Mouse (Mus musculus) heart, embryonic 14.5 days (tissue): ENCODE data around the gene Slc9a8. TPM values are rescaled to one million over a fixed set of nuclear protein-coding genes. Genes with fewer than 3 reads are reported as not detected.

Source experiments
- ATAC-seq: fragments of 200-750 bp; cut with Nextera tagmentation; 2 replicates; pipeline ENCODE4 v1.8.0; 2017; ENCODE audit warnings: low read depth, moderate TSS enrichment; ENCODE audit not compliant: insufficient number of reproducible peaks, insufficient read depth, low FRiP score
- H3K27ac ChIP-seq, 2 experiments: fragments of 200-500 bp in 1 of 2; fragments of 300-500 bp in 1 of 2; sonication (generic) in 1 of 2; replicated peaks in 1 of 2; 2 replicates each; pipeline ENCODE4 v1.5.1; 2012 to 2014; ENCODE audit warnings: low read depth in 2 of 2, low read length in 2 of 2, control low read depth in 1 of 2, mild to moderate bottlenecking in 1 of 2, mixed read lengths in 1 of 2; ENCODE audit not compliant: control insufficient read depth in 1 of 2, insufficient read depth in 1 of 2
- H3K27me3 ChIP-seq: fragments of 300-500 bp; sonication (generic); 2 replicates; pipeline ENCODE4 v1.6.1; 2014; ENCODE audit warnings: mild to moderate bottlenecking, low read length, control low read depth; ENCODE audit not compliant: control insufficient read depth, insufficient read depth
- H3K36me3 ChIP-seq: fragments of 300-500 bp; sonication (generic); 2 replicates; pipeline ENCODE4 v1.6.1; 2014; ENCODE audit warnings: mild to moderate bottlenecking, control low read depth, low read length, mixed read lengths; ENCODE audit not compliant: control insufficient read depth, insufficient read depth
- H3K4me1 ChIP-seq, 2 experiments: fragments of 200-500 bp in 1 of 2; fragments of 300-500 bp in 1 of 2; sonication (generic) in 1 of 2; 2 replicates each; pipeline ENCODE4 v1.6.1; 2012 to 2014; ENCODE audit warnings: low read length in 2 of 2, control low read depth in 1 of 2, mixed read lengths in 1 of 2; ENCODE audit not compliant: control insufficient read depth in 2 of 2, insufficient read depth in 2 of 2
- H3K4me2 ChIP-seq: fragments of 300-500 bp; sonication (generic); 2 replicates; pipeline ENCODE4 v1.6.1; 2014; ENCODE audit warnings: mild to moderate bottlenecking, low read length
- H3K4me3 ChIP-seq, 2 experiments: fragments of 200-500 bp in 1 of 2; fragments of 300-500 bp in 1 of 2; sonication (generic) in 1 of 2; 2 replicates each; pipeline ENCODE4 v1.5.1; 2012 to 2014; ENCODE audit warnings: low read length in 2 of 2, mild to moderate bottlenecking in 2 of 2, control low read depth in 1 of 2, low read depth in 1 of 2, moderate library complexity in 1 of 2; ENCODE audit not compliant: control insufficient read depth in 1 of 2, insufficient read depth in 1 of 2
- H3K9ac ChIP-seq: fragments of 300-500 bp; sonication (generic); 2 replicates; pipeline ENCODE4 v1.6.1; 2014; ENCODE audit warnings: mild to moderate bottlenecking, low read length
- H3K9me3 ChIP-seq: fragments of 300-500 bp; sonication (generic); 2 replicates; pipeline ENCODE4 v1.6.1; 2016; ENCODE audit warnings: low read length, control low read depth; ENCODE audit not compliant: control insufficient read depth
- WGBS: fragments of 180-500 bp; shearing (Covaris S2); extraction: QIAGEN DNeasy Blood & Tissue Kit; methylation state at CpG from one replicate; pipeline ENCODE4 v1.1.7; 2014; 5-methylcytosine and 5-hydroxymethylcytosine counted together
- polyA plus RNA-seq: library from polyadenylated mRNA; unstranded; fragments of >200 nt; fragmentation: Nextera tagmentation; extraction: Ambion mirVana; gene quantifications from 2 replicates; pipeline ENCODE4 v1.2.1, GENCODE M21; 2014

The Slc9a8 gene
- polyA plus RNA-seq, 1 experiment from 2014 or later, result 19.3 TPM

DNA sequence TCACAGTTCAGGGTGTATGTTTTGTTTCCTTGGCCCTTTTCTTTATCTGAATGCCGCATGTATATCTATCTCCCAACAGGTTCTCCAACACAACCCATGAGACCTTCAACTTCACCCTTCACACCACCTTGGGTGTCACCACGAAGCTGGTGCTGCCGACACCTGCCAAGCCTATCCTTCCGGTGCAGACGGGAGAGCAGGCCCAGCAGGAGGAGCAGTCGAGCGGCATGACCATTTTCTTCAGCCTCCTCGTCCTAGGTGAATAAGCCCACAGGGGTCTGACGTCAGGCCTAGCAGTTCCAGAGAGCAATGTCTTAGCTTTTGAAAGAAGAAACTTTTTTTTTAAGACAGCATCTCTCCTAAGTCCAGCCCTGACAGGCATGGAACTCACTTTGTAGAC is 2.5 kb downstream of the Slc9a8 start:
- Histone ChIP-seq H3K27me3 (no peaks in the 10 kb centered on the region), H3K9ac (no peak overlapping the region), H3K4me2 (no peak overlapping the region), H3K9me3 (no peaks in the 10 kb centered on the region; the same call in 1 of the 2 replicates), H3K4me1 (peaks cover 4 to 14% of the 10 kb centered on the region in 2 experiments), H3K4me3 (no peak overlapping the region), H3K27ac (no peak overlapping the region), H3K36me3 (peaks cover 49% of the 10 kb centered on the region)
- 79% methylated on average over 9 of the region's 9 CpGs for WGBS
- no peak for ATAC-seq

- H3K4me1 ChIP-seq, result peaks cover 4 to 14% of the 10 kb centered on the region in 2 experiments
- no peak overlapping the region for H3K9ac ChIP-seq
- no peak overlapping the region for H3K27ac ChIP-seq
- 92% methylated on average over 3 of the region's 3 CpGs for WGBS
- no peak overlapping the region for H3K4me2 ChIP-seq
- no peaks in the 10 kb centered on the region for H3K27me3 ChIP-seq
- H3K4me3 ChIP-seq, result no peak overlapping the region
- H3K9me3 ChIP-seq, result no peaks in the 10 kb centered on the region
- peaks cover 54% of the 10 kb centered on the region for H3K36me3 ChIP-seq
- ATAC-seq, result no peak
These were observed 3.0 kb downstream of the Slc9a8 start for GRCm38 (mm10) chr2:167424516-167424915.

DNA sequence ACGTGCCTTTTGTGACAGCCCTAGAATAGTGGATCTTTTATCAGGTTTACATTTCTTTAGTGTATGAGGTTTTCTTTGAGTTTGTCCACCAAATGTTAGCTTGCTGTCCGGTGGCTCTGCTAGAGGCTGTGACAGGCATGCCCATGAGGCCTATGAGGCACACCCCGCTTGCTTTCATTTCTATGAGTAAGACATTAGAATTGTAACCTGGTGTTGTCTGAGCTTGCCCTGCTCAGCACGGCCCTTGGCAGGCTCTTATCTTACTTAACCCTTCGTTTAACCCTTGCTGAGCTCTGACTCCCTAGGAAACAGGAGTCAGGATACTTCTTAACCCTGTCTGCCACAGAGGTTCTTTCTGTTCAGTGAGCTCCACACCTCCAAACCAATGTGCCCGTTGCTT is 3.9 kb downstream of the Slc9a8 start:
- Histone ChIP-seq H3K4me1 (peaks cover 4 to 13% of the 10 kb centered on the region in 2 experiments), H3K9me3 (no peaks in the 10 kb centered on the region), H3K27me3 (no peaks in the 10 kb centered on the region), H3K4me3 (no peak overlapping the region), H3K27ac (no peak overlapping the region), H3K36me3 (peaks cover 61% of the 10 kb centered on the region), H3K9ac (no peak overlapping the region), H3K4me2 (no peak overlapping the region)
- no peak for ATAC-seq
- WGBS, result 68% methylated on average over 6 of the region's 6 CpGs

GRCm38 (mm10) chr2:167429596-167429995 is 8.1 kb downstream of the Slc9a8 start:
- 89% methylated on average over 5 of the region's 5 CpGs for WGBS
- no peak overlapping the region for H3K9ac ChIP-seq
- no peak overlapping the region for H3K4me3 ChIP-seq
- H3K27ac ChIP-seq, result no peak overlapping the region
- H3K4me1 ChIP-seq, result no peaks in the 10 kb centered on the region
- H3K36me3 ChIP-seq, result peaks cover 82% of the 10 kb centered on the region
- no peak overlapping the region for H3K4me2 ChIP-seq
- H3K9me3 ChIP-seq, result no peaks in the 10 kb centered on the region
- no peaks in the 10 kb centered on the region for H3K27me3 ChIP-seq
- ATAC-seq, result no peak

DNA sequence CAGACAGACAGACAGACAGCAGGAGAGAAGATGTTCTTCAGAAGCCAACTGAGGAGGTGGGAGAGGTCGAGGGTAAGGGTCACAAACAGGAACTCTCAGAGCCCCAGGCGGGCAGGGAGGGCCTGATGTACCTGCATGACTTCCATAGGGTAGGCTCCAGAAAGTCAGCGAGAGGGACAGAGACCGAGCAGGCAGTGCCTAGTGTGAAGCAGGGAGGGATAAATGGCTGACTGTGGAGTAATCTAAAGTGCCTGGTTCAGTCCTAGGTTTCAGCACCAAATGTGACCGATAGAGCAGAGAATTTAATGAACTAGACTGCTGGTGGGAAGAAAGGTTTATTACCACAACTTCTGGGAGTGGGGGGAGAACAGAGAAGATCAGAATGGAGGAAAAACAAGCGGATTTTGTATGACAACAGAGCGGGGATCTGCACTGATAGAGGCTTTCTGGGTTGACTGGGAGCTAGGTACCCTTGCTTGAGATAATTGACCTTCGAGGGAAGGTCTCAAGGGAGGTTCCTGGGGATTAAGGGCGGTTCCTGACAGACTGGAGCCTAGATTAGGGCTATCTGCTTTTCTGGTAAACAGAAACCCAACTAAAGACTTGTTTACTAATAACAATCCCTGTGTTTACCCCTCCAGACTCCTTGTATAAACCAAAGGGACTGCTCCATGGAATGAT is 9.4 kb downstream of the Slc9a8 start:
- ATAC-seq, result no peak
- H3K27me3 ChIP-seq, result no peaks in the 10 kb centered on the region
- no peak overlapping the region for H3K27ac ChIP-seq
- no peak overlapping the region for H3K4me3 ChIP-seq
- no peak overlapping the region for H3K9ac ChIP-seq
- peaks cover 82% of the 10 kb centered on the region for H3K36me3 ChIP-seq
- 62% methylated on average over 9 of the region's 9 CpGs for WGBS
- H3K9me3 ChIP-seq, result no peaks in the 10 kb centered on the region
- H3K4me2 ChIP-seq, result no peak overlapping the region
- H3K4me1 ChIP-seq, result no peaks in the 10 kb centered on the region

DNA sequence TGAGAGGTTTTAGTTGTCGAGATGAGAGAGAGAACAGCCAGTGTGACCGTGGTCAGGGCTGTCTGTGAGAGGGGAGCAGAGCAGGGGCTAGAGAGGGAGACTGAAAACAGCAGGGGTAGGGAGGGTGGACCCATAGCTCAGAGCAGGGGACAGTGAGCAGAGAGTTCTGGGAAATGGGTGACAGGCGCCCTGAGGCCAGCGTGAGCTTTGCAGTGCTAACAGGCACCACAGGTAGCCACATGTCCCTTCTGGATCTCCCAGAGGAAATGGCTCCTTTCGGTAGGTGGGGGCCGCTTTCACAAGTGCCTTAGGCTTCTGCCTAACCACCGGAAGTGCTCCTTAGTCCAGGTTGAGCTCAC is 9.9 kb downstream of the Slc9a8 start:
- Histone ChIP-seq H3K4me1 (no peaks in the 10 kb centered on the region), H3K27ac (no peak overlapping the region), H3K9me3 (no peaks in the 10 kb centered on the region), H3K9ac (no peak overlapping the region), H3K4me2 (no peak overlapping the region), H3K27me3 (no peaks in the 10 kb centered on the region), H3K4me3 (no peak overlapping the region), H3K36me3 (peaks cover 82% of the 10 kb centered on the region)
- no peak for ATAC-seq
- WGBS, result 67% methylated on average over 7 of the region's 7 CpGs

DNA sequence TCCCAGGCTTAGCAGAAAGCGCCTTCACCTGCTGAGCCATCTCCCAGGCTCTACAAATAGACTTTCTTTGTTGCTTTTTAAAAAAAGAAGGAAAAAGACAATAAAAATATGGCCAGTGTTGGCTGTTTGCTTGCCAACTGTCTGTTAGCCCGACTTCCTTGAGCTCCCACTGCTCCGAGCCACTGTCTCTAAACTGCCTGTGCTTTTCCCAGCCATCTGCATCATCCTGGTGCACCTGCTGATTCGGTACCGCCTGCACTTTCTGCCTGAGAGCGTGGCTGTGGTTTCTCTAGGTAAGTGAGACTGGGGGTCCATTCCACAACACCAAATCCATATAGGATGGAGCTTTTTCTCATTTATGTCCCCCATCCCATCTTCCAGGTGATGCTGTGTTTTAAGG is 13.1 kb downstream of the Slc9a8 start:
- H3K4me3 ChIP-seq, result no peak overlapping the region
- 93% methylated on average over 6 of the region's 6 CpGs for WGBS
- no peak for ATAC-seq
- no peaks in the 10 kb centered on the region for H3K9me3 ChIP-seq
- no peak overlapping the region for H3K4me2 ChIP-seq
- peaks cover 79% of the 10 kb centered on the region for H3K36me3 ChIP-seq
- H3K27me3 ChIP-seq, result no peaks in the 10 kb centered on the region
- H3K4me1 ChIP-seq, result no peaks in the 10 kb centered on the region
- no peak overlapping the region for H3K27ac ChIP-seq
- H3K9ac ChIP-seq, result no peak overlapping the region

- 86% methylated on average over 2 of the region's 2 CpGs for WGBS
- Histone ChIP-seq H3K4me3 (no peak overlapping the region), H3K9ac (no peak overlapping the region), H3K27ac (no peak overlapping the region), H3K9me3 (no peaks in the 10 kb centered on the region), H3K4me2 (no peak overlapping the region), H3K27me3 (no peaks in the 10 kb centered on the region), H3K4me1 (no peaks in the 10 kb centered on the region), H3K36me3 (peaks cover 75% of the 10 kb centered on the region)
- ATAC-seq, result no peak
These were observed 14.1 kb downstream of the Slc9a8 start for GRCm38 (mm10) chr2:167435631-167436030.
